Mouse (Mus musculus): ENCODE results near the gene Rps6ka1.
"Not testable (repeated sequence)": the region's sequence is repeated elsewhere in the genome, so short reads cannot be mapped to it uniquely, and the experiment has no call there.

Rps6ka1 gene

GRCm38 (mm10) chr4:133887672-133888453 lies at the start of gene Rps6ka1:
Gene Rps6ka1 (minus strand): TSS chr4:133887797.
- peak; percentile 85 for DNase-seq

- peak; percentile 83 for DNase-seq
These were observed 44.2 kb upstream of the Rps6ka1 start for GRCm38 (mm10) chr4:133931785-133932184.

GRCm38 (mm10) chr4:133931349-133931748 lies 43.8 kb upstream of the Rps6ka1 start:
- peak; percentile 14 for DNase-seq

DNA sequence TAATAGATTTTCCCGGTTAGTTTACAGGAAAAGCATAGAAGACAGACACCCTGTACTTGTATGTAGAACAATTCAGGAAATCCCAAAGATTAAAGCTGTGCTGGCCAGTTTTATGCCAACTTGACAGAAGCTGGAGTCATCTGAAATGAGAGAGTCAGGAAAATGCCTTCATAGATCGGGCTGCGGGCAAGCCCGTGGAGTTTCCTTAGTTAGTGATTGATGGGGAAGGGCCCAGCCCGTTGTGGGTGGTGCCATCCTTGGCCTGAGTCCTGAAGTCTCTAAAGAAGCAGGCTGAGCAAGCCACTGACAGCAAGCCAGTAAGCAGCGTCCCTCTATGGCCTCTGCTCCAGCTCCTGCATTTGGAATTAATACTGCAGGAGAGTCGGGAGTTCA lies 41.7 kb upstream of the Rps6ka1 start:
- DNase-seq: peak; percentile 62

DNA sequence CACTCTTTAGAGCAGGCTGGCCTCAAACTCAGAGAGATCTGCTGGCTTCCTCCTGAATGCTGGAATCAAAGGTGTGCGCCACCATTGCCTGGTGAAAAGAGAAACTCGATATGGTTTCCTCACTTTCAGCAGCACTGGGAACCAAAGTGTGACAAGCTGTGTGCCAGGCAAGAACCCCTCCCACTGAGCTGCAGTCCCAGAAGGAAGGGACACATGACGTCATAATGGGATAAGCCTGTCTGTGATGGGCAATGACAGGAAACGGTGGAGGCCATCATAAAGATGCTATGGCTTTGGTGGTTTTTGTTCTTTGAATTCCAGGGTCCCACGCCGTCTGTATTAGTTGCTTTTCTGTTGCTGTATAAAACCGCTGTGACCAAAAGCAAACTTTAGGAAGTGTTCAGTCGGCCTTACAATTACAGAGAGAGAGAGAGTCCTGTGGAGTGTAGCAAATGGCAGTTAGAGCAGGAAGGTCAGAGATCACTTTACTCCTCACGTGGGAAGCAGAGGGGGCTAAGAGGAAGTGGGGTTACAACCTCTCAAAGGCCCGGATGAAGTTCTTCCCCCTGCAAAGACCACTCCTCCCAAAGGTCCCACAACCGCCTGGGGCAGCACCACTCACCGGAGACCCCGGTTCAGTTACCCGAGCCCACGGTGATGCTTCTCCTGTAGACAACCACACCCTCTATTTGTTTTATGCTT lies 41.1 kb upstream of the Rps6ka1 start:
- DNase-seq: no peak

DNA sequence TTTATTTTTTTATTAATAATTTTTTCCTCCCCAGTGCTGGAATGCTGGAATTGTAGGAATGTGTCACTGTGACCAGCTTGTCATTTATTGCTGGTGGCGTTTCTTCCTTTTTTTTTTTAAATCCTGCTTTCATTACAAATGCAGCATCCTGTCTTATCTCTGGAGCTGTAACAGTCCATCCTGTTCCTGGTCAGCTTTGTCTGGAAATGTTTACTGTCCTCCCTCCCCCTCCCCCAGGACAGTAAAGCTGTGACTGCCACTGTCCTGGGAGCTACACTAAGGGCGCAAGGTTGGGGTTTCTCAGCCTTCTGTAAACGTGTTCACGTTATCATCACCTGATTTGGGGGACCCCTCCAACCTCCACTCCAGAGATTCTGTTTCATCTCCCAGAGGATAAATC lies 37.6 kb upstream of the Rps6ka1 start:
- DNase-seq: no peak

DNA sequence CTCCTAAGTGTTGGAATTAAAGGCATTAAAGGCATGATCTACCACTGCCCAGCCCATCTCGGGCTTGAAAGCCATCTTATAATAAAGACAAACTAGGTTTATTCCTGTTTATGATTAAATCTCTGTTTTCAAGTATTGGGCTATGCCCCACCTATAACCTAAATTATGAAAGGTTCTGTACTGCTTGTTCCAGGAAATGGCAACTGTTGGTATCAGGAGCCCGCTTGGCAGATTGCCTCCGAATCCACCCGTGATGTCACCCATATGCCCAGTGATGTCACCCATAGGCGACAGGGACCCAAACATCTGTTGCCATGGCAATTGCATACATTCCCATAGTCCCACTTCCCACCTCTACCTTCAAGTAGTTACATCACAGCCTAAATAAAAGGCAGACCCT lies 36.1 kb upstream of the Rps6ka1 start:
- DNase-seq: no peak

- peak; percentile 55 for DNase-seq
These were observed 30.7 kb upstream of the Rps6ka1 start for GRCm38 (mm10) chr4:133918093-133918825.

GRCm38 (mm10) chr4:133911983-133912382 lies 24.4 kb upstream of the Rps6ka1 start:
- no peak for DNase-seq

- peak; percentile 97 for DNase-seq
These were observed 22.9 kb upstream of the Rps6ka1 start for GRCm38 (mm10) chr4:133910236-133911211.

- DNase-seq: no peak
These were observed 20.5 kb upstream of the Rps6ka1 start for GRCm38 (mm10) chr4:133908051-133908450.

- DNase-seq: no peak
These were observed 19.5 kb upstream of the Rps6ka1 start for GRCm38 (mm10) chr4:133907086-133907485.

DNA sequence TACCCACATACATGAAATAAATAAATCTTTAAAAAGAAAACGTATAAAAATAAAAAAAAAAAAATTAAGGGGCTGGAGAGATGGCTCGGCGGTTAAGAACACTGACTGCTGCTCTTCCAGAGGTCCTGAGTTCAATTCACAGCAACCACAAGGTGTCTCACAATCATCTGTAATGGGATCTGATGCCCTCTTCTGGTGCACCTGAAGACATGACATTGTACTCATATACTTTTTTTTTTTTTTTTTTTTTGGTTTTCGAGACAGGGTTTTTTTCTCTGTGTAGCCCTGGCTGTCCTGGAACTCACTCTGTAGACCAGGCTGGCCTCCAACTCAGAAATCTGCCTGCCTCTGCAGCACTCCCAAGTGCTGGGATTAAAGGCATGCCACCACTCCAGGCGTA lies 18.7 kb upstream of the Rps6ka1 start:
- DNase-seq: not testable (repeated sequence)

DNA sequence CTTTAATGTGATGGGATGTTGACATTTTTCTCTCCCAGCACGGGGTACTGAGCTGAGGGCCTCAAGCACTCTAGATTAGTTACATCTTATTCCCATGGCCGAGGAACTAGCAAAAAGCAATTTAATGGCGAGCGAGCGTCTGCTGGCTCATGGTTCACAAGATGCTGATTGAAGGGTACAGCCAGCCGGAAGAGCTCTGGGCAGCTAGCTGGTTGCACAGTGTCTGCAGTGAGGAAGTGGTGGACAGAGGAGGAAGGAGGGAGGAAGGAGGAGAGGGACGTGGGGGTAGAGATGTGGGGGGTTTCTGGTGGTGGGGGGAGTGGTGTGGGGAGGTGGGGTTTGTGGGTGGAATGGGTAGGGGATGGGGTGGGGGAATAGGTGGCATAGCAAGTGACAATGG lies 17.6 kb upstream of the Rps6ka1 start:
- no peak for DNase-seq

- DNase-seq: no peak
These were observed 16.7 kb upstream of the Rps6ka1 start for GRCm38 (mm10) chr4:133904326-133904725.

DNA sequence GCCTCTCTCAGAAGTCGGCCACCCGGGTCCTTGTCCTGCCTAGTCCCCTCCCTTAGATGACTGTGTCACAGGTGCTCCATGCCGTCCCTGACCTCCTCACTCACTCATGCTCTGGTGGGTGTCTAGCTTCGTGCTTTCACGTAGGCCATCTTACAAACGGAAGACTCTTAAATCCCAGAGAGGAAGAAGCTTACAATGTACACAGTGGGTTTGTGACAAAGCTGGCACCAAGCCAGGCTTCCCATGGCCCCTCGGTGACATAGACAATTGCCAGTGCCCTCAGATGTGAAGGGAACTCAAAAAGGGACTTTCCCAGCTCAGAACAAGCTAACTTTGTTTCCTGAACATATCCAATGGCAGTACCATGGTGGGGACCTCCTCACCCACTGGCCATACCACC lies 15.8 kb upstream of the Rps6ka1 start:
- DNase-seq: no peak

DNA sequence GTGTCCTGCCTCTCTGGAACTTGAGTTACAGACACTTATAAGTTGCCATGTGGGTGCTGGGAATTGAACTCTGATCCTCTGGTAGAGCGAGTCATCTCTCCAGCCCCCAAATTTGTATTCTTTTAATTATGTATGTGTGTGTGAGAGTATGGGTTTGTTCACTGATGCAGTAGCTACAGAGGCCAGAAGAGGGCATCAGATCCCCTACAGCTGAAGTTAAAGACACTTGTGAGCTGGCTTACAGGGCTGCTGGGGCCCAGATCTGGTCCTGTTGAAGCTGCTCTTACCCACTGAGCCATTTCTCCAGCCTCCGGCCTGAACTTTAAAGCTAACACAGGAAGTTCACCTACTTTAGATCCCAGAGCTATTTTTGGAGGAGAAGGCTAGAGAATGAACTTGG lies 14.9 kb upstream of the Rps6ka1 start:
- DNase-seq: no peak

DNA sequence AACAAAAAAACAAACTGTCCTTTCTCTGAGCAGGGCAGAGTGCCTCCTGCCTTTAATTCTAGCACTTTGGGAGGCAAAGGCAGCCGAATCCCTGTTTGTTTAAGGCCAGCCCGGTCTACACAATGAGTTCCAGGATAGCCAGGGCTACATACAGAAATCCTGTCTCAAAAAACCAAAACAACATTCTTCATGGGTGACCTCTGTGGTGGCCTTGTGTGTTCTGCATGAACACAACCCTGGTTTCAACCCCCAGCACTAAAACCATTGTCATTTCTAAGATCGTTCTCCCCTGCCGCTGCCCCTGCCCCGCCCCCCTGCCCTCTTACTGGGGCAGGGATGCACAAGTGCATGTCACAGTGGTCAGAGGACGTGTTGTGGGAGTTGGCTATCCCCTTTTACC lies 13.3 kb upstream of the Rps6ka1 start:
- DNase-seq: no peak

GRCm38 (mm10) chr4:133900352-133900751 lies 12.8 kb upstream of the Rps6ka1 start:
- no peak for DNase-seq

DNA sequence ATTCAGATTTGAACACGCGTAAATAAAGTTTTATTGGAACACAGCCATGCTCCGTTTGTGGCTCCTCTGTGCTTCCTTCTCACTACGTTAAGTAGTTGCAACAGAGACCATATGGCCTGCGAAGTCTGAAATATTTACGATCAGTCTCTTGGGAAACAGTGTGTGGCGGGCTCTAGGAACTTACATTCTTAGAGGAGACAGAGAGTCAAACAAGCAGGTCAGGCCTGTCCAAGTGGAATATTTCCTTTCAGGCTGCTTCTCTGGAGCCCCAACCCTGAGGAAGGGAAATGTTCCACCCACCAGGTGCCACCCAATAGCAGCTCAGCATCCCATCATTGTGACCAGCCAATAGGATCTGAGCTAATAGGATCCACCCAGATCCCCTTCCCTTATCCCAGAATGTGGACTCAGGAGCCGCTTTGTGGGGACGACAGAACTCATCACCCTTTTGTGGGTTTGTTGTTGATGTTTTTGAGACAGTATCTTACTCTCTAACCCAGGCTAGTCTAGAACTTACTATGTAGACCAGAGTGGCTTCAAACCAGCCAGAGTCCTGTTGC lies 11.7 kb upstream of the Rps6ka1 start:
- DNase-seq: no peak

GRCm38 (mm10) chr4:133898151-133898550 lies 10.6 kb upstream of the Rps6ka1 start:
- no peak for DNase-seq

GRCm38 (mm10) chr4:133897431-133897891 lies 9.9 kb upstream of the Rps6ka1 start:
- no peak for DNase-seq

Measured in kidney, adult 9 months (tissue).